Mouse (Mus musculus) heart, postnatal 36 days (tissue): ENCODE results near the gene Slit3. TPM values are rescaled to one million over a fixed set of nuclear protein-coding genes. Genes with fewer than 3 reads are reported as not detected.

Experiments
- DNase-seq, 2 experiments: peaks; one replicate each; pipeline ENCODE4 v3.0.0; 2021 to 2022
- intact Hi-C: fragments of 180-260 bp; cut with DNase I; formaldehyde crosslinking; loops from one replicate; pipeline ENCODE4 v1.15.1; 2025
- total RNA-seq, 2 experiments: library from RNA; stranded (reverse); gene quantifications; 2 replicates each; pipeline ENCODE4 v1.2.3; 2021

The Slit3 gene
- 10 to 100 TPM; 12.0 to 13.1 TPM for total RNA-seq

- intact Hi-C loops = loop anchor here (5.0 kb wide), 1 partner anchor 206 kb away; no protein-coding TSS in a partner anchor
- DNase-seq = peak; percentile 50 to 59
These were observed at the start of gene Slit3 for GRCm38 (mm10) chr11:35120894-35121610. Gene Slit3, plus strand, starts transcription at chr11:35121224.

GRCm38 (mm10) chr11:35071451-35071850 is 49.6 kb upstream of the Slit3 start:
- DNase-seq = no peak
- intact Hi-C loops = no loop called here

GRCm38 (mm10) chr11:35075411-35075810 is 45.6 kb upstream of the Slit3 start:
- intact Hi-C loops = no loop called here
- DNase-seq = no peak

- no peak for DNase-seq
- intact Hi-C loops = no loop called here
These were observed 40.4 kb upstream of the Slit3 start for GRCm38 (mm10) chr11:35080451-35081125.

GRCm38 (mm10) chr11:35082297-35082696 is 38.7 kb upstream of the Slit3 start:
- intact Hi-C loops = no loop called here
- DNase-seq = no peak

- no peak for DNase-seq
- intact Hi-C loops = no loop called here
These were observed 38.0 kb upstream of the Slit3 start for GRCm38 (mm10) chr11:35083049-35083448.

GRCm38 (mm10) chr11:35085351-35085750 is 35.7 kb upstream of the Slit3 start:
- intact Hi-C loops = no loop called here
- no peak for DNase-seq

GRCm38 (mm10) chr11:35086029-35086428 is 35.0 kb upstream of the Slit3 start:
- peak; percentile 2 to 7 for DNase-seq
- intact Hi-C loops = no loop called here

- DNase-seq = no peak
- intact Hi-C loops = no loop called here
These were observed 33.6 kb upstream of the Slit3 start for GRCm38 (mm10) chr11:35087454-35087853.

- intact Hi-C loops = no loop called here
- no peak for DNase-seq
These were observed 32.9 kb upstream of the Slit3 start for GRCm38 (mm10) chr11:35088136-35088535.

- DNase-seq = no peak
- intact Hi-C loops = no loop called here
These were observed 30.2 kb upstream of the Slit3 start for GRCm38 (mm10) chr11:35090629-35091335.

- DNase-seq = no peak
- intact Hi-C loops = no loop called here
These were observed 24.5 kb upstream of the Slit3 start for GRCm38 (mm10) chr11:35096538-35096937.

GRCm38 (mm10) chr11:35109781-35110180 is 11.2 kb upstream of the Slit3 start:
- no peak for DNase-seq
- intact Hi-C loops = loop anchor here (10.0 kb wide), 1 partner anchor 555 kb away; no protein-coding TSS in a partner anchor

GRCm38 (mm10) chr11:35110784-35111183 is 10.2 kb upstream of the Slit3 start:
- no peak for DNase-seq
- intact Hi-C loops = loop anchor here (10.0 kb wide), 1 partner anchor 554 kb away; no protein-coding TSS in a partner anchor

GRCm38 (mm10) chr11:35113290-35113689 is 7.7 kb upstream of the Slit3 start:
- DNase-seq = no peak
- intact Hi-C loops = loop anchor here (10.0 kb wide), 1 partner anchor 552 kb away; no protein-coding TSS in a partner anchor

GRCm38 (mm10) chr11:35116436-35116835 is 4.6 kb upstream of the Slit3 start:
- intact Hi-C loops = loop anchor here (5.0 to 10.0 kb wide), 4 partner anchors 234 to 886 kb away; no protein-coding TSS in a partner anchor

GRCm38 (mm10) chr11:35117871-35118270 is 3.2 kb upstream of the Slit3 start:
- intact Hi-C loops = loop anchor here (5.0 to 10.0 kb wide), 4 partner anchors 236 to 884 kb away; no protein-coding TSS in a partner anchor
- no peak for DNase-seq

More at GRCm38 (mm10) chr11:35116436-35116835, 4.6 kb upstream of the Slit3 start:
- DNase-seq = no peak

GRCm38 (mm10) chr11:35118731-35119130 is 2.3 kb upstream of the Slit3 start:
- DNase-seq = no peak
- intact Hi-C loops = loop anchor here (1.0 to 10.0 kb wide), 5 partner anchors 236 to 884 kb away; no protein-coding TSS in a partner anchor

GRCm38 (mm10) chr11:35119360-35119759 is 1.7 kb upstream of the Slit3 start:
- peak; percentile 70 to 76 for DNase-seq
- intact Hi-C loops = loop anchor here (1.0 to 10.0 kb wide), 5 partner anchors 237 to 883 kb away; no protein-coding TSS in a partner anchor

GRCm38 (mm10) chr11:35120076-35120475 is 948 bp upstream of the Slit3 start:
- intact Hi-C loops = loop anchor here (5.0 kb wide), 1 partner anchor 207 kb away; no protein-coding TSS in a partner anchor
- no peak for DNase-seq

- peak in 1 of 2 experiments; percentile 15 for DNase-seq
- intact Hi-C loops = loop anchor here (5.0 kb wide), 1 partner anchor 206 kb away; no protein-coding TSS in a partner anchor
These were observed 561 bp downstream of the Slit3 start for GRCm38 (mm10) chr11:35121611-35121959.
